Mouse (Mus musculus) liver, adult (tissue): ENCODE results near the gene Wdr81.

ENCODE experiments used
- GATA4 ChIP-seq: IDR thresholded peaks from 2 replicates; pipeline ENCODE4 v1.6.1; 2014; ENCODE audit warnings: mild to moderate bottlenecking, low read length; ENCODE audit not compliant: insufficient replicate concordance

Wdr81 gene

DNA sequence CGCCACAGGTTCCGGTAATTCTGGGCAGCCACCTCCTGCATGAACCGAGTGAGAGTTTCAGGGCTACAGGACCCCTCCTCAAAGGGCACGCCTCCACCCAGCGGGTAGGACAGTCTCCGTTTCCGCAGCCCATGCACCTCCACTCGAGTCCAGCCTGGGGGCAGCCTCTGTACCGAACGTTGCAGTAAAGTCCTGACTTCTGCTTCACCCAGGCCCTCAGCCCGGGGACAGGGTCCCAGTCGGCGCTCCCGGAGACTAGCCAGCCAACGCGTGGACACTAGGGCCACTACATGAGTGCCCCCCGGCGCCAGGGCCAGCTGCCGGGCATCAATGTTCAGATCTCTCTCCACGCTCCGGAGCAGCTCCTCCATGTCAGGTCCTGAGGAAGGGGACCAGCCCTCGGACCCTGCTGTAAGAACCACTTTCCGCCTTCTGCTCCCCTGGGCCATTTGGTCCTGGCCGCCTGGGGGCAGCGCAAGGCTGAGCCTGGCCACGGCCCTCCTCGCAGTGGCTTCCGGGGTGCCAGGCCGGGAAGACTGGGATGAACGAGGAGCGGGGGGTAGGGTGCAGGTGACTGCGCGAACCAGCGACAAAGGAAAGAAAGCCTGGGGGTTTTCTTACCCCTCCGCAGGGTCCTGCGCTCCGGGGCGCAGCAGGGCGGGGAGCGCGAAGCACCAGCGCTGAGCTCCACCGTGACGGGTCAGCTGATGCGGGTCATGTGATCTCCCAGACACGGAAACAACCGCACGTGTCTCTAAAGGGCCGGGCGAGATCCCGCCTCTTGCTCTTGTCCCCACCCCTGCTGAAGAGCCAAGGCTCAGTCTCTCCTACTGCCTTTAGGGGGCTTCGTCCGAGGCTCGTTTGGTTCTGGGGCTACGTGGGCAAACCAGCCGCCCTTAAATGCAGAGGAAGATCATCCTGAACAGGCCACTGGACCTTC lies at the start of gene Wdr81:
Wdr81 (minus strand) TSS at position 727 of the 940 bp plus-strand sequence.
- no peak for TF ChIP-seq GATA4

DNA sequence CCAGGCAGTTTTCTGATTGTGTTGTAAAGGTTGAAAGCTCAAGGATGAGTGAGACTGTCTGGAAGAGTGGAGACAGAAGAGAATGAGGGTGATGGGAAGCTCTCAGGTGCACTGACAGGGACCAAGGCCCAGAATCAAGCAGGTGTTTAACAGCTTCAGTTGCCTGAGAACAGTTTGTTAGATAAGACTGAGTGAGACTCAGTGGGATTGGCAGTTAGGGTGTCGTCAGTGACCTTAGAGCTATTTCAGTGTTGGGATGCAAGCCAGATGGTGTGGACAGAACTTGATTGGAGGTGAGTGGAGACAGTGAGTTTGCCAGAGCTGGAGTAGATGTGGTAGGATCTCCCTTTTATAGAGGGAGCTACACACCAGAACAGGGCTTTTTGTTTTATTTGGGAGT lies 43.6 kb upstream of the Wdr81 start:
- TF ChIP-seq GATA4 = no peak

DNA sequence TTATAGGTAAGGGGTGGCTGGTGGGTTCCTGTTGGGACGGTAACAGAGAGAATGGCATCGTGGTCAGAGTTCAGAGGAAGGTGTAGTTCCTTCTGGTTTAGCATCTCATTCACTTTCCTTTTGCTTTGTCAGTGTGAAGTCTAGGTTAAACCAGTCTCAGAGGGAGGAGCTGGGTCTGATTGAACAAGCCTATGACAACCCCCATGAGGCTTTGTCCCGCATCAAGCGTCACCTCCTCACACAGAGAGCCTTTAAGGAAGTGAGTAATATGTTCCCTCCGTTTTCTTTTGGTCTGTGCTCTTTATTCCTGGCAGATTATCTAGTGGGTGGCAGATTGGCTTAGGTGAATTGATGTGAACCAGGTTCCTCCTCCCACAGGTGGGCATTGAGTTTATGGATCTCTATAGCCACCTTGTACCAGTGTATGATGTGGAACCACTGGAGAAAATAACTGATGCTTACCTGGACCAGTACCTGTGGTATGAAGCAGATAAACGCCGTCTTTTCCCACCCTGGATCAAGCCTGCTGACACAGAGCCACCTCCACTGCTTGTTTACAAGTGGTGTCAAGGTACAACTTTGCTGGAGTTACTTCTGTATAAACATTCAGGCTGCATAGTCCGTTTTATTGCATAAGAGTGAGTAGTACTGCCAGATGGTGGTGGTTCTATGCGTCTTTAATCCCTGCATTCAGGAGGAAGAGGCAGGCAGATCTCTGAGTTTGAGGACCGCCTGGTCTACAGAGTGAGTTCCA lies 40.0 kb upstream of the Wdr81 start:
- no peak for TF ChIP-seq GATA4

DNA sequence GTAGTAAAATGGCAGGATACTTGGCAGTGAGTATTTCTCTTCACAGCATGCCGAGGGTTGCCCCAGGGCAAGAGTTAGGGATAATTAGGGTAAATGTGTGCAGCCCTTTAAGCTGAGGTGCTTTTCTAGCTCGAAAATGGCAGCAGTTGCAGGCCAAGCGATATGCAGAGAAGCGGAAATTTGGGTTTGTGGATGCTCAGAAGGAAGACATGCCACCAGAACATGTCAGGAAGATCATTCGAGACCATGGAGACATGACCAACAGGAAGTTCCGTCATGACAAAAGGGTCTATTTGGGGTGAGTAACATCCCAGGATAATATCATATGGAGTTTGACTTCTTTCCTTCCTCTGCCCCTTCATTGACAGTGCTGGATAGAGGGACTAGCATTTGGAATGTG lies 33.0 kb upstream of the Wdr81 start:
- no peak for TF ChIP-seq GATA4

DNA sequence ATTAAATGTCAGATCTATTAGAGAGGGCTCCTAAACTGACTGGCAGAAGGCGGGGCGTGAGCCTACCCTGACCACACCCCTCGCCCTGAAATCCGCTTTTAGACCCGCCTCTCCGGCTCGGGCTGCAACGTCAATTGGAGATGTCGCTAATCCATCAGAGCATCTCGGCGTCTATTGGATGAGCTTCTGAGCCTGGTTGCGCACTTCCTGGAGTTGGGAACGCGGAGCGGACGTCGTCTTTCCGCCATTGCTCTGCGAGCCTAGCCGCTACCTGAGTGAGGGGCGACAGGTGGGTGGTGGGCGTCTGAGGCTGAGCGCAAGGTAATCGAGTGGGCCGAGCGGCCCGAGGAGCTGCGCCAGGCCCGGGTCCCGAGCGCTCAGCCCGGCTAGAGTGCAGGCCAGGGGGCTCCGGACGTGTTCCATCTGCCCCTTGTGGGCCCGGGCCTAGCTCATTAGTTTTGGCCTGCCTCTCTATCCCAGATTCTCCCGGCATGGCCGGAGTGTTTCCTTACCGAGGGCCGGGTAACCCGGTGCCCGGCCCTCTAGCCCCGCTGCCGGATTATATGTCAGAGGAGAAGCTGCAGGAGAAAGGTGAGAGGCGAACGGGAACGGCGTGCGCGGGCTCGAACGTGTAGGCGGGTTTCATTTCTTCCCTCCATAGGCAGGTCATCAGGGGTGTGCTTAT lies 32.2 kb upstream of the Wdr81 start, which contains the start of gene Prpf8:
Prpf8 (plus strand) TSS at position 216 of the 685 bp plus-strand sequence.
- no peak for TF ChIP-seq GATA4

DNA sequence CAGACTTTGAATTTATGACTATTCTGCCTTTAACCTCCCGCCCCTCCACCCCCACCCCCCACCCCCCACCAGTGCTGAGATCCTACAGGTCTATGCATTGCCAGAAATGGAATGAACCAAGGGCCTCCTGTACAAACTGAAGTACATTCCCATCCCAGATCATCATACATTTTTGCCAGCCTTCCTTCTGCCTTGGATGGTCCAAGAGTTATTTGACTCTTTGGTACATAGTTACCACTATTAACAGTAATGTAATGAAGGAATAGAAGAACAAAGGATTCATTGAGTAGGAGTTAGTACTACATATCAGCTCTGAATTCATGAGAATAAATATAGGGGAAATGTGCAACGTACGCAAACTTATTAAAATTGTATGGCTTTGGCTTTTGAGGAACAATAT lies 31.7 kb upstream of the Wdr81 start:
- no peak for TF ChIP-seq GATA4

DNA sequence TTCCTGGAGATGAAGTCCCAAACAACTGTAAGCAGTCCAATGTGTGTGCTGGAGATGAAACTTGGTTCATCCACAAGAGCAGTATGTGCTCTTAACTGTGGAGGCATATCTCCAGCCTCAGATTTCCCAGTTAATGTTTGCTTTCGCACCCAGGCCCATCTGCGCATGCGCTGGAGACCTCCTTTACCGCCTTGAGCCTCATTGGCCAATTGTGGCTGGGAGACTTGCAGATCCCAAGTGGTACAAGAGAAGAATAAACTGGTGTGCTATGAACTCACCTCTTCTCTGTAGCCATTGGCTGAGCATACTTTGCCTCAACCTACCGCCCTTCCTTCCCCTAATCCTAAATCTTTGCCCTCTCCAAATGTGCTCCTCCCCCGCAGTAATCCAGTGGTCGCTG lies 18.9 kb upstream of the Wdr81 start:
- no peak for TF ChIP-seq GATA4

DNA sequence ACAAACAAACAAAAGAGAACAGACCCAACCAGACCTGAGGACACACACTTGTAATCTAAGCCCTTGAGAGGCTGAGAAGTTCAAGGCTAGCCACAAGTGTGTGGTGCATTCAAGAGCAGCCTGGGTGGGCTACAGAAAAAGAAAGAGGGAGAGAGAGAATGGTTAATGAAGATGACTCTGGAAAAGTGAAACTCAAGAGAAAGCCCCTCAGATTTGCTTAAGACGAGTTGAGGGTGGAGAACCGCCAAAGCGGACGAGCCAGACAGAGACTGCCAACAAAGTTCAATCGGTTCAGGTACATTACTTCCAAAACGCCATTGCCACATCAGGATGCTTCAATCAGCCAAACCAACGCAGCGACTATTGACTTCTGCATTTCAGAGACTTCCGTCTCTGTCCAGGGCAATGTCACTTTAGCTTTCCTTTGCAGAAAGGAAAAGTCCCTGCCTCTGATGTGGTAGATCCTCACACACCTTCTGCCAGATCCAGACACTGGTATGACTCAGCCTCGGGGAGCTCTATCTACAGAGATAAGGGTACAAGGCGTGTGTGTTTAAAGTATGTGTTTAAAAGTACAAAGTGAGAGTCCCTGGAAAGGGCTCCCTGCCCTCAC lies 18.1 kb upstream of the Wdr81 start:
- TF ChIP-seq GATA4 = no peak

DNA sequence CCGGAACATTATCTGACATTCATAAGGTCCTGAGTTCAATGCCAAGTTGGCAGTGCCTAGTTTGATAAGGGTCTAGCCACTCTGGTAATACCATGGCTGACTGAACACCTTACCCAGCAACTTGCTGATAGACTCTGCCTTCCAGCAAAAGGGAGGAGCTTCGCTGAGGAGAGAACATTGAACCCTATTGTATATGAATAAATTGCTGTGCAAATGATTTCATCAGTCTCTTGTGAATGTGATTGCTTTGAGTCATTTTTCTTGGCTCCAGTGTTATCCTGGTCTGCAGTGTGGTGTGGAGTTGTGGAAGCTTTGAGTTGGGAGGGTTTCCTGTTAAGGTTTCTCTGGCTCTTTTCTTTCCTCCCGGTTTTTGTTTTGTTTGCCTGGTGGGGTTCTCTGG lies 16.2 kb upstream of the Wdr81 start:
- TF ChIP-seq GATA4 = no peak

DNA sequence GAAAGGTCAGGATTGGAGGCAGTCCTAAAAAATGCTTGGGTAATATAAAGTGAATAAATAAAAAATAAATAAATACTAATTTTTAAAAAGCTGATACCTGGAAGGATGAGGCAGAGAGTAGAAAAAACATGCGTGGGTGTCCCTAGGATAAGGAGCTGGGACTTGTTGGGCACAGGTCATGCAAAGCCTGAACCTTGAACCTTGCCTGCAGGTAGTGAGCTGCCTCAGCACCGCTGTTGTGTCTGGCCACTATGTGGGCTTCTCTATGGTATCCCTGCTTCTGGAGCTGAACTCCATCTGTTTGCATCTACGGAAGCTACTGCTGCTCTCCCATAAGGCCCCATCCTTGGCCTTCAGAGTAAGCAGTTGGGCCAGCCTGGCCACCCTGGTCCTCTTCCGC lies 14.7 kb upstream of the Wdr81 start:
- no peak for TF ChIP-seq GATA4

DNA sequence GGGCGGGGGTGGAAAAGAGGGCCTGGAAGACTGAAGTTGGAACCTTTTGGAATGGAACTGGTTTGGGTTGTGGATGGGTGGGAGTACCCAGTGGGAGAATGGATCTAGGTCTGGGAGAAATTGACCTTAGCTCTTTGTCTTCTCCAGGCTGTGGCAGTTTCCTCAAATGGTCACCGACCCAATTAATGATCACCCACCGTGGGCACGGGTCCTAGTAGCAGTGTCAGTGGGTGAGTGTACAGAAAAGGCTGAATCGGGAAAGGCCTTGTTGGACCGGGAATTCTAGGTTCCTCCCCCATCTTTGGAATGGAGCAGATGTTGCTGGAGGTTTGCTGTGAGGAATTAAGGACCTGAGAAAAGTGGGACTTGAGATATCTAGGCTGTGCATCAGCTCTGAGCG lies 13.9 kb upstream of the Wdr81 start:
- TF ChIP-seq GATA4 = no peak

DNA sequence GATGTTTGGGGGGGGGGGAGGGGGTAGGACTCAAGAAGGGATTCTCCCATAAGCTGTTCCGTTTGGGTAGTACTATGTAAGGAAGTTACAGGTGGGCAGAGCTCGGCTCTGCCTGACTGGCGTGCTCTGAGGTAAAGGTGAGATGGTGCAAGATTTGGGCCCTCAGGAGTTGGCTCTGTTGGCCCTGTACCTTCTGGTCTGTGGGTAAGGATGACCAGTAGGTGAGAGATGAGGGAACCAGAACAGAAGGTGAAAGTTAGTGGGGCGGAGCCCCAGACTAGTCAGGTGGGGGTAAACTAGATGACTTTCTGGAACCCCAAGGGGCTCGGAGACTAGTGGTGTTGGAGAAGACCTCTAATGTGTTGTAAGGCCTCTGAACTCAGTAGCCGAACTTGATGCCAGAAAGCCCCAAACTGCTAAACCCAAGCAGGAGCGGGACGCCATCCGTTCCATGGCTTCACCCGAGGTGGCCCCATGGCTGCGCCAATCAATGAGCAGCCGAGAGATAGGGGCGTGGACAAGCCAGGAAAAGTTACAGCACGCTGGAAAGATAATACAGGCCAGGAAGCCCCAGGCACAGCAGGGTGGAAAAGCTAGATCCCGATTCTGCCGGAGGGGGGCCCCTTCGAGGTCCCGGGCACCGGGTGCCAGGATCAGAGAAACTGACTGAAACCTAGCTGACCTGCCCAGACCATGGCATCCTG lies 13.1 kb upstream of the Wdr81 start:
- peak; percentile 94; the same call in 1 of the 2 replicates for TF ChIP-seq GATA4

DNA sequence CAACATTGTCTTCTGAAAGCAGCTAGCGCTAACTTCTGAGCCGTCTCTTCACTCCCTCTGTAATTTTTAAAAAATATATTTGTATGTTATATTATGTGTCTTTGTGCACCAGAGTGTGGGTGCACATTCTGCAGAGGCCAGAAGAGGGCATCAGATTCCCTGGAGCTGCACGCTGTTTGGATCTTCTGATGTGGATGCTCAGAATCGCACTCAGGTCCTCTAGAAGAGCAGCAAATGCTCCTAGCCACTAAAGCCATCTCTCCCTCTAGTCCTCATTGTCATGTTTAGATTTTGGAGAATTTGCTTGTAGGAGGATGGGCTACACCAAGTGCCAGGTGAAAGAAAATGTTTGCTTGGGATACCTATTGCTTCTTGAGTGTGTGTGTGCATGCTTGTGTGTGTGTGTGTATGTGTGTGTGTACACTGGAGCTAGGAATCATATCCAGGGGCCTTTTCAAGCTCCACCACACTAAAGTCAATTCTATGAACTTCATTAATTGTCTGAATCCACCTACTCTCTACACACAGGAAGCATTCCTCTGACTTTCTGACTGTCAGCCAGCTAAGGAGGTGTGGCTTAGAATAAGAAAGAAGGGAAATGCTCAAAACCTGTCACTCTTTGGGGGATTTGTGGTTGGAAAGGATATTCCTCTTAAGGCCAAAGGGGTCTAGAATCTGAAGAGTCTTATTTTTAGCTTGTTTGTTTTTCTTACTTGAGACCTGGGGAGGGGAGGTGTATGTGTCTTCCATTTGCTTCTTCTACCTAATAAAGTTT lies 12.4 kb upstream of the Wdr81 start:
- TF ChIP-seq GATA4 = no peak

DNA sequence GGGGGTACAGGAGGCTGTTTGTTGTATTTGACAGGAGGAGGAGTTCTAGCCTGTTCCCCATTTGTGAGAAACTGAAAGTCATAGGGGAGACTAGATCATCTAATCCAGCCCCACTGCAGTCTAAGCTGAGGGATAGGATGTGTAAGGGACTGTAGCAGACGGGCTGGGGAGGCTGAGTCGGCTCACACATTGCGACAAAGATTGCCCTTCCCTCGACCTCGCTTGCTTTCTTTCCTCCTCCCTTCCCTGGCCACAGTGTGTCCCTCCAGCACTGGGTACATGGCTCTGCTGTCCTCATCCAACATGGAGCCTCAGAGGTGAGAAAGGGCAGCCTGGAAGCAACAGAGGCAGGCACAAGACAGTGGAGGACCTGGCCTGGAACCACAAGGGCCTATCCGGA lies 10.5 kb upstream of the Wdr81 start:
- no peak for TF ChIP-seq GATA4
